Mouse (Mus musculus): ENCODE data around the gene Olfr651. TPM values are rescaled to one million over a fixed set of nuclear protein-coding genes. Genes with fewer than 3 reads are reported as not detected.
"Not testable (repeated sequence)": the region's sequence is repeated elsewhere in the genome, so short reads cannot be mapped to it uniquely, and the experiment has no call there.

The Olfr651 gene
- total RNA-seq (2014; rRNA removed) (not detected in 2 replicates), polyA plus RNA-seq (2015; fragmentation: Nextera tagmentation; extraction: Ambion mirVana) (not detected in 2 replicates)

DNA sequence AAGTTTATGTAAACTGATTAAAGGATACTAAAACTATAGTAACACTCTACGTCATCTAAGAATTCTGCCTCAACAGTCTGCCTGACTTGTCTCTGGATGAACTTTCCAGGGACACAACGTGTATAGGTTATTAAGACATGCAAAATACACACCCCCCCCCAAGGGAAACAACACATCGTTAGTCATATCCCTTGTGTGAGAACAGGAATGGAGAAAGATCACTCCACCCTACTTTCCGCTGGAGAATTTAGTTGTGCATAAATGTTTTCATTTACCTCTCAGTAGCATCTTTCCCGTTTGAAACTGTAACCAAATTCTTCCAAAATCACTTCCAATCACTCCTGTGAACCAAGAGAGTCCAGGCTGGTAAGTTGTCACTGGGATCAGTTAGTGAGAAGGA is at the start of gene Olfr651:
Gene Olfr651, plus strand, starts transcription at position 301 of the 400 bp plus-strand sequence.
- no peak for TF ChIP-seq CTCF (IDR thresholded peaks at IDR 0.05; ENCODE audit: low read depth)
- Histone ChIP-seq H3K9me3 (ENCODE audit: low read length) (no peaks in the 10 kb centered on the region), H3K9ac (no peak within 1 kb of the TSS), H3K4me2 (ENCODE audit: low read depth) (no peak within 1 kb of the TSS), H3K36me3 (ENCODE audit: insufficient read depth) (no peaks in the 10 kb centered on the region), H3K4me3 (ENCODE audit: low read depth, low read length) (no peak within 1 kb of the TSS), H3K4me1 (ENCODE audit: insufficient read depth) (no peaks in the 10 kb centered on the region), H3K27me3 (ENCODE audit: insufficient read depth, low read length) (no peaks in the 10 kb centered on the region), H3K27ac (ENCODE audit: low read depth, low read length) (no peak within 1 kb of the TSS)
- no peak for ATAC-seq
- no peak for DNase-seq
- 67% methylated on average over 5 of the region's 5 CpGs for WGBS

DNA sequence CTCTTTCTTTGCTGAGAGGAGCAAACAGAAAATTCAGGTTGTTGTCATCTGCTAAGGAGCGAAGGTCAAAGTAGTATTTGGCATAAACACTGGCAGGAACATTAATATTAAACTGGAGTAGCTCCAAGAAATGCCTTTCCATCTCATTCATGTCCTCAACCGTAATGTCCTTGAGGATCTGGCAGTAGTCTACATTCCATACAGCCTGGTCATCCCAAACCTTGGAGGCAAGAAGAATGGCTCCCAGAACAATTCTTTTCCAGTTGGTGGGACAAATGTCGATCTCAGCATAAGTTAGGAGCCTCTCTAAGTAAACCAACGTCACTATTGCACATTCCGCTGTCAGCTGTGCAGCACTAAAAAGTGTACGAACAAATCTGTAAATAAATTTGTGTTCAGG is 48.7 kb upstream of the Olfr651 start:
- H3K9ac ChIP-seq; ATAC-seq; H3K4me1 ChIP-seq (ENCODE audit: insufficient read depth); H3K9me3 ChIP-seq (ENCODE audit: low read length); H3K27me3 ChIP-seq (ENCODE audit: insufficient read depth, low read length); DNase-seq; H3K36me3 ChIP-seq (ENCODE audit: insufficient read depth); H3K4me3 ChIP-seq (ENCODE audit: low read depth, low read length); H3K27ac ChIP-seq (ENCODE audit: low read depth, low read length); H3K4me2 ChIP-seq (ENCODE audit: low read depth): not testable (repeated sequence)
- WGBS, result 72% methylated on average over 6 of the region's 6 CpGs

GRCm38 (mm10) chr7:104501589-104502371 is 48.2 kb upstream of the Olfr651 start:
- Histone ChIP-seq H3K4me3 (ENCODE audit: low read depth, low read length) (peak overlapping the region; percentile 37), H3K9me3 (ENCODE audit: low read length) (no peaks in the 10 kb centered on the region), H3K27me3 (ENCODE audit: insufficient read depth, low read length) (no peaks in the 10 kb centered on the region), H3K4me1 (ENCODE audit: insufficient read depth) (no peaks in the 10 kb centered on the region), H3K36me3 (ENCODE audit: insufficient read depth) (no peaks in the 10 kb centered on the region), H3K27ac (ENCODE audit: low read depth, low read length) (no peak overlapping the region), H3K9ac (peak overlapping the region; percentile 43; the same call in 1 of the 2 replicates), H3K4me2 (ENCODE audit: low read depth) (peak overlapping the region; percentile 48)
- 5% methylated on average over 57 of the region's 59 CpGs for WGBS
- ATAC-seq, result peak; percentile 94
- TF ChIP-seq CTCF (IDR thresholded peaks at IDR 0.05; ENCODE audit: low read depth), result no peak
- DNase-seq, result peak; percentile 16

DNA sequence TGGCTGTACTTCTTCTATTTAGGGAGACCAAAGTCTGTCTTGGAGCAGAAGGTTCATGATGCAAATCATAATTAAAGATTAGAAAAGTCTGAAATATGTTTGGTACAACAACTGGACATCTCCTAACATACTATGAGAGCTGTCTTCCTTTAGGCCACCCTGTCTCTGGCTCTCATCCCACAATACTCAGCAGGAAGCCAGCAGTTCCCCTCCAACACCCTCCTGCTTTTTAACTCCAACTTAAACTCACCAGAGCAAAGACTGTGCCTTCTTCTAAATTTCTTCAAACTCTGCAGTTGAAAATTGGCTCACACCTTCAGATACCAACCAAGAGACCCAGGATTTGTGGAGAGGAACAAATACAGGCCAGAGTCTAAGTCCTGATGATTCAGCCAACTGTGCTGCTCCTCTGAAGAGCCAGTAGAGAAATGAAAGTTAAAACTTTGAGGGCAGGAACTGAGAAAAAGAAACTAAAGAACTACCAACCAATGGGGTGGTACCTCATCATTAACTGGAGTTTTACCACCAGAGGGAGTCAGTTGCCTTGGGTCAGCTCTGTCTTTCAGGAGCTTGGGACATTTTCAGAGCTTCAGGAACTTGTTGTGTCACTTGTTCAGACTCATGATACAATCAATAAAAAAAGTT is 42.4 kb upstream of the Olfr651 start, which contains the start of gene Trim30d:
Gene Trim30d, minus strand, starts transcription at position 429 of the 645 bp plus-strand sequence.
- not testable (repeated sequence) for H3K27me3 ChIP-seq (ENCODE audit: insufficient read depth, low read length); H3K4me1 ChIP-seq (ENCODE audit: insufficient read depth); H3K36me3 ChIP-seq (ENCODE audit: insufficient read depth); DNase-seq; H3K27ac ChIP-seq (ENCODE audit: low read depth, low read length); H3K9me3 ChIP-seq (ENCODE audit: low read length); H3K9ac ChIP-seq; H3K4me2 ChIP-seq (ENCODE audit: low read depth); ATAC-seq; H3K4me3 ChIP-seq (ENCODE audit: low read depth, low read length)

GRCm38 (mm10) chr7:104552700-104553099 is 2.8 kb downstream of the Olfr651 start:
- Histone ChIP-seq H3K4me3 (ENCODE audit: low read depth, low read length) (no peak overlapping the region), H3K9me3 (ENCODE audit: low read length) (no peaks in the 10 kb centered on the region), H3K9ac (no peak overlapping the region), H3K36me3 (ENCODE audit: insufficient read depth) (no peaks in the 10 kb centered on the region), H3K4me1 (ENCODE audit: insufficient read depth) (no peaks in the 10 kb centered on the region), H3K4me2 (ENCODE audit: low read depth) (no peak overlapping the region), H3K27ac (ENCODE audit: low read depth, low read length) (no peak overlapping the region), H3K27me3 (ENCODE audit: insufficient read depth, low read length) (no peaks in the 10 kb centered on the region)
- no peak for TF ChIP-seq CTCF (IDR thresholded peaks at IDR 0.05; ENCODE audit: low read depth)
- DNase-seq (no peak), ATAC-seq (no peak)
- WGBS, result 77% methylated on average over 1 of the region's 1 CpGs

DNA sequence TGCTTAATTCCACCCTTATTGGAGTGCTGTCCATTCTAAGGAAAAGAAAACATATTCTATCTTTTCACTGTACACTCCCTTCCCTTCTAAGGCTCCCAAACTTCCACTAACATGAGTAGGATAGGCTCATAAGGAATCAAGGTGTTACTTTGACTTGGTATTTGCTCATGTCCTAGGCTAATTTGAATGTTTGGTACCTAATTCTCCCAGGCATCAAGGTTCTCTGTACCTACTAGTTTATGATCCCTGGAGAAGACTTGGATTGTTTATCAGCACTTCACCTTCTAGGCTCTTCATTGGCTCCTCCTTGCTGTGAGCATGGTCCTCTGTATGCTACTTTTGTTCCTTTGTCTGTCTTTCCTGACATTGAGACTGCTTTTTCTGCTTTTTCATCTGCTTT is 10.7 kb downstream of the Olfr651 start, which contains the start of gene Olfr652:
Gene Olfr652, plus strand, starts transcription at position 301 of the 400 bp plus-strand sequence.
- Histone ChIP-seq H3K9ac (no peak within 1 kb of the TSS), H3K9me3 (ENCODE audit: low read length) (no peaks in the 10 kb centered on the region), H3K27me3 (ENCODE audit: insufficient read depth, low read length) (no peaks in the 10 kb centered on the region), H3K4me1 (ENCODE audit: insufficient read depth) (no peaks in the 10 kb centered on the region), H3K27ac (ENCODE audit: low read depth, low read length) (no peak within 1 kb of the TSS), H3K36me3 (ENCODE audit: insufficient read depth) (no peaks in the 10 kb centered on the region), H3K4me3 (ENCODE audit: low read depth, low read length) (no peak within 1 kb of the TSS), H3K4me2 (ENCODE audit: low read depth) (no peak within 1 kb of the TSS)
- ATAC-seq (no peak), DNase-seq (no peak)
- TF ChIP-seq CTCF (IDR thresholded peaks at IDR 0.05; ENCODE audit: low read depth), result no peak

GRCm38 (mm10) chr7:104577014-104577413 is 27.1 kb downstream of the Olfr651 start, which contains the start of gene Olfr653:
Gene Olfr653, plus strand, starts transcription at chr7:104577314.
- H3K36me3 ChIP-seq (ENCODE audit: insufficient read depth), result no peaks in the 10 kb centered on the region
- DNase-seq, result no peak
- no peak within 1 kb of the TSS for H3K4me3 ChIP-seq (ENCODE audit: low read depth, low read length)
- no peak for TF ChIP-seq CTCF (IDR thresholded peaks at IDR 0.05; ENCODE audit: low read depth)
- H3K9ac ChIP-seq, result no peak within 1 kb of the TSS
- no peak for ATAC-seq
- H3K27me3 ChIP-seq (ENCODE audit: insufficient read depth, low read length), result no peaks in the 10 kb centered on the region
- no peak within 1 kb of the TSS for H3K4me2 ChIP-seq (ENCODE audit: low read depth)
- no peak within 1 kb of the TSS for H3K27ac ChIP-seq (ENCODE audit: low read depth, low read length)
- no peaks in the 10 kb centered on the region for H3K4me1 ChIP-seq (ENCODE audit: insufficient read depth)
- 72% methylated on average over 2 of the region's 2 CpGs for WGBS
- H3K9me3 ChIP-seq (ENCODE audit: low read length), result no peaks in the 10 kb centered on the region

Measured in forebrain, postnatal 0 days (tissue).